Mouse (Mus musculus) megakaryocyte progenitor cell, adult 5-6 weeks (primary cell): ENCODE results near the gene Inip. TPM values are rescaled to one million over a fixed set of nuclear protein-coding genes. Genes with fewer than 3 reads are reported as not detected.

Source experiments
- ATAC-seq: replicated peaks from 2 replicates; pipeline ENCODE4 v1.8.0; 2016; ENCODE audit warnings: mild to moderate bottlenecking, moderate TSS enrichment, inconsistent platforms; ENCODE audit not compliant: poor library complexity
- total RNA-seq, 2 experiments: library from RNA; stranded (forward) in 1 of 2; stranded (reverse) in 1 of 2; fragments of 157-497, 149-512 nt in 1 of 2; fragments of 200-1000 nt in 1 of 2; gene quantifications; 2 replicates each; pipeline versions ENCODE4 v1.2.3 to v1.2.4; 2015 to 2017

The Inip gene
- total RNA-seq, 2 experiments from 2014 or later = 54.2 to 70.8 TPM

GRCm38 (mm10) chr4:59780568-59780967 lies 20.8 kb downstream of the Inip start:
- ATAC-seq = no peak

GRCm38 (mm10) chr4:59777828-59778227 lies 23.6 kb downstream of the Inip start:
- ATAC-seq = no peak

- ATAC-seq = no peak
Measured at GRCm38 (mm10) chr4:59772171-59772879, 29.1 kb downstream of the Inip start.

- ATAC-seq = peak; percentile 65
Measured at GRCm38 (mm10) chr4:59767717-59768116, 33.7 kb downstream of the Inip start.

GRCm38 (mm10) chr4:59765385-59766005 lies 35.9 kb downstream of the Inip start:
- ATAC-seq = no peak

- ATAC-seq = no peak
Measured at GRCm38 (mm10) chr4:59764950-59765349, 36.4 kb downstream of the Inip start.

- ATAC-seq = 0 out of 2 replicates have a peak, but pooled peaks have one; percentile 42
Measured at GRCm38 (mm10) chr4:59761365-59761729, 40.0 kb downstream of the Inip start.

- peak; percentile 49; the same call in 1 of the 2 replicates for ATAC-seq
Measured at GRCm38 (mm10) chr4:59760636-59761364, 40.6 kb downstream of the Inip start.

GRCm38 (mm10) chr4:59760016-59760415 lies 41.4 kb downstream of the Inip start:
- ATAC-seq = no peak

- ATAC-seq = no peak
Measured at GRCm38 (mm10) chr4:59757452-59758435, 43.6 kb downstream of the Inip start.

- peak; percentile 72 for ATAC-seq
Measured at GRCm38 (mm10) chr4:59756332-59757082, 44.9 kb downstream of the Inip start.

- ATAC-seq = no peak
Measured at GRCm38 (mm10) chr4:59753491-59754140, 47.8 kb downstream of the Inip start.

- ATAC-seq = no peak
Measured at GRCm38 (mm10) chr4:59739882-59740281, 61.5 kb downstream of the Inip start.

GRCm38 (mm10) chr4:59739321-59739720 lies 62.1 kb downstream of the Inip start:
- ATAC-seq = peak; percentile 66

- ATAC-seq = peak; percentile 49
Measured at GRCm38 (mm10) chr4:59731544-59731943, 69.8 kb downstream of the Inip start.

GRCm38 (mm10) chr4:59728839-59729238 lies 72.5 kb downstream of the Inip start:
- no peak for ATAC-seq

GRCm38 (mm10) chr4:59727878-59728261 lies 73.5 kb downstream of the Inip start:
- peak; percentile 66 for ATAC-seq

GRCm38 (mm10) chr4:59727187-59727877 lies 74.1 kb downstream of the Inip start:
- ATAC-seq = no peak

GRCm38 (mm10) chr4:59726501-59726900 lies 74.9 kb downstream of the Inip start:
- ATAC-seq = no peak
